Mouse (Mus musculus) liver (tissue): ENCODE measurements around the gene Elp5.

Source experiments
- DNase-seq: peaks from one replicate; pipeline ENCODE4 v3.0.0-alpha.2; 2020; ENCODE audit warnings: mixed read lengths

Elp5 gene

GRCm38 (mm10) chr11:69990850-69991691 is 8.8 kb upstream of the Elp5 start, which contains the start of gene Gabarap:
Gene Gabarap (plus strand): TSS chr11:69991143.
- DNase-seq = peak; percentile 97

GRCm38 (mm10) chr11:69989949-69990348 is 7.6 kb upstream of the Elp5 start:
- no peak for DNase-seq

GRCm38 (mm10) chr11:69984431-69984830 is 2.1 kb upstream of the Elp5 start:
- DNase-seq = no peak

GRCm38 (mm10) chr11:69983377-69983776 is 1.1 kb upstream of the Elp5 start:
- DNase-seq = no peak

GRCm38 (mm10) chr11:69982877-69983276 is 560 bp upstream of the Elp5 start:
- peak; percentile 28 for DNase-seq

- peak; percentile 36 for DNase-seq
These were observed 1.1 kb downstream of the Elp5 start, which contains the start of gene Ctdnep1 for GRCm38 (mm10) chr11:69981141-69981762. Gene Ctdnep1 (plus strand): TSS chr11:69981156.

GRCm38 (mm10) chr11:69980196-69981140 is 1.8 kb downstream of the Elp5 start:
- DNase-seq = peak; percentile 98

GRCm38 (mm10) chr11:69979827-69980195 is 2.5 kb downstream of the Elp5 start:
- no peak for DNase-seq

GRCm38 (mm10) chr11:69976271-69976670 is 6.0 kb downstream of the Elp5 start:
- no peak for DNase-seq

- DNase-seq = no peak
These were observed 7.4 kb downstream of the Elp5 start for GRCm38 (mm10) chr11:69974907-69975306.

- DNase-seq = no peak
These were observed 11.5 kb downstream of the Elp5 start for GRCm38 (mm10) chr11:69970775-69971174.

GRCm38 (mm10) chr11:69970222-69970621 is 12.1 kb downstream of the Elp5 start:
- no peak for DNase-seq

- no peak for DNase-seq
These were observed 13.5 kb downstream of the Elp5 start for GRCm38 (mm10) chr11:69968793-69969192.

- DNase-seq = no peak
These were observed 15.3 kb downstream of the Elp5 start for GRCm38 (mm10) chr11:69966860-69967517.

GRCm38 (mm10) chr11:69966006-69966859 is 16.1 kb downstream of the Elp5 start:
- peak; percentile 54 for DNase-seq

- no peak for DNase-seq
These were observed 16.9 kb downstream of the Elp5 start for GRCm38 (mm10) chr11:69965271-69966005.

GRCm38 (mm10) chr11:69964650-69965270 is 17.6 kb downstream of the Elp5 start, which contains the start of gene Cldn7:
Gene Cldn7 (plus strand): TSS chr11:69964779.
- DNase-seq = no peak

- no peak for DNase-seq
These were observed 20.5 kb downstream of the Elp5 start for GRCm38 (mm10) chr11:69961841-69962240.

- DNase-seq = peak; percentile 49
These were observed 21.7 kb downstream of the Elp5 start for GRCm38 (mm10) chr11:69960616-69961015.

- DNase-seq = no peak
These were observed 26.1 kb downstream of the Elp5 start for GRCm38 (mm10) chr11:69956218-69956617.
